Mouse (Mus musculus) Patski (cell line): ENCODE results near the gene Ndufa9. TPM values are rescaled to one million over a fixed set of nuclear protein-coding genes. Genes with fewer than 3 reads are reported as not detected.

ENCODE experiments used
- ATAC-seq: fragments of 100-300 bp; one replicate; pipeline ENCODE4 v1.8.0; 2021
- CTCF ChIA-PET: fragments of 350-600 bp; sonication (Branson Sonifier 250); formaldehyde crosslinking; loops from one replicate; lab custom pipeline; 2022; ENCODE audit warnings: inconsistent platforms; lab: Charles Lee
- POLR2A ChIA-PET: fragments of 350-600 bp; sonication (Branson Sonifier 250); formaldehyde crosslinking; loops from one replicate; lab custom pipeline; 2022; ENCODE audit warnings: antibody characterized with exemption, inconsistent platforms; lab: Charles Lee
- DNase-seq: peaks from one replicate; pipeline ENCODE4 v3.0.0-alpha.2; 2011; ENCODE audit warnings: low read depth, low spot score
- H3K27me3 ChIP-seq: fragments of 371-371 bp; one replicate; pipeline ENCODE4 v1.5.1; 2021
- CTCF ChIP-seq: fragments of 100-300 bp; IDR thresholded peaks from one replicate; pipeline ENCODE4 v1.5.1; 2021
- in situ Hi-C: fragments of 300-500 bp; cut with MboI; formaldehyde crosslinking; loops from 3 replicates; pipeline ENCODE4 v1.11.1; 2018; ENCODE audit warnings: low pct_unique_long_range_greater_than_20kb, mixed read lengths
- polyA plus RNA-seq: library from polyadenylated mRNA; unstranded; gene quantifications from one replicate; pipeline ENCODE4 v1.2.3, GENCODE M21; 2021

Ndufa9 gene
- polyA plus RNA-seq, 1 experiment from 2014 or later: 183 TPM

DNA sequence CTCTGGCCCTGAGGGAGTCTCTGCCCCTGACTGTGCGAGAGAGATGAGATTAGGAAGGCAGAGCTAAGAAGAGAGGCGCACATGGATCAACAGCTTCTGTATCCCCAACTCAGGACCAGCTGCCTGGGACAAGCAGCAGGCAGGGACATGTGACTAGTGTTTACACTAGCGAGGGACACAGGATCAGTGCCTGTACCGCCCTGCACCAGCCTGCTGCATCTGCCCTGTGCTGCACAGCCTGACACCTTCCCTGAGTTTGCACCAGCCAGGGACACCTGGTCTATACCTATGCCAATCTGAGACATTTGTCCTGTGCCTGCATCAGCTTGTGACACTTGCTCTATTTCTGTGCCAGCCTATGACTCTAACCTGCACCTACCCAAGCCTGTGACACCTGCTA is 75.1 kb downstream of the Ndufa9 start:
- peaks cover 15% of the 10 kb centered on the region for H3K27me3 ChIP-seq
- in situ Hi-C loops: no loop called here
- no peak for DNase-seq
- no peak for TF ChIP-seq CTCF
- ChIA-PET POLR2A (no interaction called here), CTCF (no interaction called here)
- no peak for ATAC-seq

- peaks cover 18% of the 10 kb centered on the region for H3K27me3 ChIP-seq
- TF ChIP-seq CTCF: no peak
- ChIA-PET CTCF (no interaction called here), POLR2A (no interaction called here)
- in situ Hi-C loops: no loop called here
- ATAC-seq (no peak), DNase-seq (no peak)
Measured at GRCm38 (mm10) chr6:126772326-126772725, 76.6 kb downstream of the Ndufa9 start.

Other genes starting within 250 kb of the Ndufa9 start
- 0.42 TPM for gene Kcna1, start 202.8 kb downstream of the Ndufa9 start, polyA plus RNA-seq
- 0.05 TPM for gene Kcna6, start 108.5 kb downstream of the Ndufa9 start, polyA plus RNA-seq
- gene Akap3, start 4.0 kb upstream of the Ndufa9 start, polyA plus RNA-seq: not detected
- not detected for gene Dyrk4, start 72.7 kb upstream of the Ndufa9 start, polyA plus RNA-seq
- 14.4 TPM for gene Rad51ap1, start 90.5 kb upstream of the Ndufa9 start, polyA plus RNA-seq
- 26.6 TPM for gene D6Wsu163e, start 90.8 kb upstream of the Ndufa9 start, polyA plus RNA-seq
- not detected for gene Fgf6, start 166.4 kb upstream of the Ndufa9 start, polyA plus RNA-seq
- gene Fgf23, start 223.8 kb upstream of the Ndufa9 start, polyA plus RNA-seq: 0.08 TPM